Mouse (Mus musculus): ENCODE data around the gene Kcnab3.
"Not testable (repeated sequence)": the region's sequence is repeated elsewhere in the genome, so short reads cannot be mapped to it uniquely, and the experiment has no call there.

The Kcnab3 gene

DNA sequence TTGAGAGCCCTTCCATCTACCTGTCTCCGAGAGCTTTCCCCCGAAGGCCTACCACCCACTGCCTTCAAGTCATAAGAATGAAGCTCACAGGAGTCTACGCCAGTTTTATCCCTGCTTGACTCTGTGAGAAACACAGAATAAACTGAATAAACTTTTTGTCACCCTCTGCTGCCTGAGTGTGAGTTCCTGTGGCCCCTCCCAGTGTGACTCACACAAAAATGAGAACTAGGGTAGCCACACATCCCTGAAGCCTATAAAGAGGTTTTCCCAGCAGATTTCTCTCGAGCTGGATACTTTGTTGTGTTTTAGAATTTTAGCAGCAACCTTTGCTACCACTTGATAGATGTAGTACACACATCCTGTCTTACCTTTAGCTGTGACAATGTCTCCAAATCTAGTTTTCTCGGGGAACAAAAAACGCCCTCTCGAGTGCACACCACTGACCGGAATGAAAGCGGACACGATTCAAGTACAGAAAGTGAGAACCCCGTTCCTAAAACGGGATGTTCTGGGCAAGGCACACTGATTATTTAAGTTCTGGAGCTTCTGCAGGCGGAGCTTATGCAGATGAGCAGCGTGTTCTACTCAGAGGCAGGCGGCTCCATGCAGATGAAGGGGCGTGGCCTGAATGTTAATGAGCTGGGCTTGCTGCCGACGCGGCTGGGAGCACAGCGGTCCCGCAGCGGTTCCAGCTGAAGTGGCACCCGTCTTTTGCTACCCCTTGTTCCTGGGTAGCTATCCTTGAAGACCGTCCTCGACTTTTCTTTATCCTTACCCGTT lies at the start of gene Kcnab3:
TSS of gene Kcnab3 (plus strand) at position 631 of the 780 bp plus-strand sequence.
- peak; percentile 89 for DNase-seq

DNA sequence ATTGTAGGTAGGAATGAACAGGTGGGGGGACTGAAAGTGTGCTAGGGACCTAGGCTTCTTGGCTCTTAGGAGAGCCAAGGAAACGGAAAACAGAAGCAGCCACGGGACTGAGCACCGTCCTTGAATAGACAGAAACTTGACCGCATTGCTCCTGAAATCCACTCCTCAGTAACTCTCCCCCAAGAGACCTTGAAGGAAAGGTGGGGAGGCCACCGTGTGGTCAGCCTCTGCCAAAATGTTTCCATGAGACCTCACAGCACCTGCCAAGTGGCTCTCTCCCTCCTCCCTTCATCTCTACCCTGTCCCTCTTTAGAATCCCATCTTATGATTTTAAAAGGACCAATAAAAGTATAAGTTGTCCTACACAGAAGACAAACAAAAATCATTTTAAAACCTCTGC lies 48.8 kb upstream of the Kcnab3 start:
- no peak for DNase-seq

DNA sequence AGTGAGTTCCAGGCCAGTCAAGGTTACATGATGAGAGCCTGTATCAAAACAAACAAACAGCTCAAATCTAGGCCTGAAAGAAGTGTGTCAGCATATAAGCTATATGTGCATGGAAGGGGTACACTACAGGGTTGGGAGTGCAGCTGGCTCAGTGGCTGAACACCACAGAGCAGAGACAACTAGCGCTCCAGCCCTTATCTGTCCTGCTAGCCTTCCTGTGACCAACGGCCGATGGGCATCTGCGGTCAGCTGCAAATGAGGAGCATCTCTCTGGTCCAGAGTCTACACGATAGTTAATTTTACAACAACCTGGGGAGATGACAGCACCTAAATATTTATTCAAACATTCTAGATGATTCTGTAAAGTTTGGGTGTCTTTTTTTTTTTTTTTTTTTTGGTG lies 34.9 kb upstream of the Kcnab3 start:
- DNase-seq, result no peak

GRCm38 (mm10) chr11:69295286-69295685 lies 30.8 kb upstream of the Kcnab3 start:
- no peak for DNase-seq

DNA sequence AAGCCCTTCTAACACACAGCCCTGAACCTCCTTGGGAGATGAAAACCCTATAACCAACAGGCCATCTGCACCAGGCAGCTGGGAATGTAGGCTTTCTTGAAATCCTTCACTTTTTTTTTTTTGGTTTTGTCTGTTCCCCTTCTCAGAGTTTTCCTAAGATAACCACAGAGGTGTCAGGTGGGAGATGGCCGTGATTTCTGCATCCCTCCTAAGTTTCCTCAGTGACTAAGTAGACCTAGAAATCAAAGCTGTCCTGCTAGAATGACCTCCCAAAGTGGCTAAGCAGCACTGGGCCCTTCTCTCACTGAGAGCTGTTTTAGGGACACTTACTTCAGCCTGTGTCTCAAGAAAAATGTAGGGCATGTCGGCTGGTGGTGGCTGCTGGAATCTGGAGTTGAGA lies 28.3 kb upstream of the Kcnab3 start:
- no peak for DNase-seq

DNA sequence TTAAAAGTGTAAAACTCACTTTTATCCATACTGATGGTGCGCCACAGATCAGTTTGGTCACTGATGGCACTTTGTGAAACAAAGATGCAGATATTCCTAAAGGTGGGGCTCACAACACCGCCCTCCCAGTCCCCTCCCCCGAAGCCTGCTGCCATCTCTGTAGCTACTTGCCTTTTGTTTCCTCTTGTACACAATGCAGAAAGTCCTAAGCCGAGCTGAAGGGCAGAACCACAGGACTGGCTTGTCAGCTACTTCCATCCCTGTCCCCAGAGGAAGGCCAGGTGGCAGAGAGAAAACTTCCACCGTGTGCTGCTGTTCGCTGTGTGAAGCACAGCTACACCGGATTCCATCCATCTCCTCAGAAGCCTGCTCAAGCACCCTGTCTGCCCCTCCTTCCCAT lies 27.8 kb upstream of the Kcnab3 start:
- DNase-seq, result no peak

DNA sequence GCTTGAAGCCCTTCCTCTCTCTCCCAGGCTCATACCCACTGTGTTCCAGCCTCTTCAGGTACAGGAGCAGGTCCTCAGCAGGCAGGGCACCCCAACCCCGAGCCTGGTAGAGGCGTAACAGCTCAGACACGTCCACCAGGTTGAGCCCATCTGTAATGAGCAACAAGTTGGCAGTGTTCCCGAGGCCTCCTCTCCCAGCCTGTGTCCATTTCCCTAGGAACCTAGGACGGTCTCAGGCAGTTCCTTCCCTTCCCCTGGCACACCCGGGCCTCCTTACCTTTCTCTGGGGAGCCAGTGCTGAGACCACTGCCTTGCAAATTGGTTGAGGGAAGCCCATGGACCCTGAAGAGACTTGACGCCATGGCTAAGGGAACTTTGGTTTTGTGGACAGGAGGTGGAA lies 23.2 kb upstream of the Kcnab3 start:
- no peak for DNase-seq

DNA sequence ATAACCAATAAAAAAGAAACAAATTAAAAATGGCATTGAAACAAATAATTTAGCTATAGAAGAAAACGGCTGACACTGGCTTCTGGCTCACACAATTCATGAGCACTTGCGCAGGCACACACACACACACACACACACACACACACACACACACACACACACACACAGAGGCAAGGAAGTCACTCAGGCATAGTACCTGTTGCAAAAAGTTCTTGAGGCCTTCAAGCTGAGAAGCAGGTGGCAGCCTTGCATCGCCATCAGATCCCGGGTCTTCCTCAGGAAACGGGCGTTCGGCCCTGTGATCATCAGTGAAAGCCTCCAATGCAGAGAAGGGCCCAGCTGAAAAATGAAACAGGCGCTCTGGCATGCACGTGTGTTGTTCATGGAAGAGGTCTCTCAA lies 20.8 kb upstream of the Kcnab3 start:
- DNase-seq, result no peak

- DNase-seq, result no peak
Measured at GRCm38 (mm10) chr11:69306039-69306438, 20.0 kb upstream of the Kcnab3 start.

GRCm38 (mm10) chr11:69311266-69311665 lies 14.8 kb upstream of the Kcnab3 start:
- DNase-seq, result no peak

- no peak for DNase-seq
Measured at GRCm38 (mm10) chr11:69316361-69316760, 9.7 kb upstream of the Kcnab3 start.

- not testable (repeated sequence) for DNase-seq
Measured at GRCm38 (mm10) chr11:69318000-69318399, 8.1 kb upstream of the Kcnab3 start.

DNA sequence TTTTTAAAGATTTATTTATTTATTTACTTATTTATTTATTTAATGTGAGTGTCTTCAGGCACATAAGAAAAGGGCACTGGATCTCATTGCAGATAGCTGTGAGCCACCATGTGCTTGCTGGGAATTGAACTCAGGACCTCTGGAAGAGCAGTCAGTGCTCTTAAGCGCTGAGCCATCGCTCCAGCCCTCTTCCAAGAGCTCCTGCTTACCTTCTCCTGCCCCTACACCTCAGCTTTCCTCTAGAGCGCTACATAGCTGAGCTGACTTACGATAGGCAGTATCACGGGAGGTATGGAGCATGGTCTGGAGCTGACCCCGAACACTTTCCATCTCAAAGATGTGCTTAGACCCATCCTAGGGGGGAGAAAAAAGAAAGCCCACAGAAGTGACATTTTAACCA lies 4.5 kb upstream of the Kcnab3 start:
- no peak for DNase-seq

DNA sequence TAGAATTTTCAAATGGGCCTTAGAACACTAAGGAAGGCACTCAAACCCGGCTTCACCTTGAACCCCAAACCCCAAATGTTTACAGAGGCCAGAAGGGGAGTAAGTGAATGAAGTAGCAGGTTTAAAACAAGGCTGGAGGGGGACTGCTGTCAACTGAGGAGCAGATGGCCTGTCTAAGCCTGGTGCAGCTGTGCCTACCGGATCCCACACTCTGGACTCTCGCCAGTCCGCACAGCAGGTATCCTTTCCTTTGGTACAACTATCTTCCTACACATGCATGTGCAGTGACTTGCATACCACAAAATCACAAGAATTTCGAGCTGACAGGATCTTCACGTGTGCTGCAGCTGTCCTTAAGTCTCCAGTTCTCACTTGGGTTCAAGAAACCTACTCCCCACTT lies 4.0 kb upstream of the Kcnab3 start:
- no peak for DNase-seq

- peak; percentile 51 for DNase-seq
Measured at GRCm38 (mm10) chr11:69322693-69323471, 3.2 kb upstream of the Kcnab3 start.

DNA sequence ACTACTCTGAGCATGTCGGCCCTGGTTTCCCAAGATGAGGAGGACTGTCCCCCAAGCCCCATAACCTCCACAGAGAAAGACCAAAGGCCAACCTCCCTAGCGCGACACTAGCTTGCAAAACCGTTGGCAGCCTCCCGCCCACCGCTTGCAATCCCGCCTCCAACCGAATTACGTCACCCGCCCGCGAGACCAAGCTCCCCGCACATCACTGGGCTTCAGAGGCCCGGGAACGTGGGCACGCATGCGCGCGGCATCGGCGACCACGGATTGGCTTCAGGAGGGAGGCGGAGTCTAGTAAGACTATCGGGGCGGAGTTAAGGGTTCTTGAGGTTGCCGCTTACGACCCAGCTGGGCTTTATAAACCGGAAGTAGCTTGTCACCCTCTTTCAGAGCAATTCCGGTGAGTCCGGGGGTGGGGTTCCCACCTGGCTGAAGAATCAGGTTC lies 2.4 kb upstream of the Kcnab3 start, which contains the start of the genes Cntrob and Trappc1:
TSS of gene Cntrob (minus strand) at position 109 of the 445 bp plus-strand sequence.
TSS of gene Trappc1 (plus strand) at position 314 of the 445 bp plus-strand sequence.
- peak; percentile 99 for DNase-seq

DNA sequence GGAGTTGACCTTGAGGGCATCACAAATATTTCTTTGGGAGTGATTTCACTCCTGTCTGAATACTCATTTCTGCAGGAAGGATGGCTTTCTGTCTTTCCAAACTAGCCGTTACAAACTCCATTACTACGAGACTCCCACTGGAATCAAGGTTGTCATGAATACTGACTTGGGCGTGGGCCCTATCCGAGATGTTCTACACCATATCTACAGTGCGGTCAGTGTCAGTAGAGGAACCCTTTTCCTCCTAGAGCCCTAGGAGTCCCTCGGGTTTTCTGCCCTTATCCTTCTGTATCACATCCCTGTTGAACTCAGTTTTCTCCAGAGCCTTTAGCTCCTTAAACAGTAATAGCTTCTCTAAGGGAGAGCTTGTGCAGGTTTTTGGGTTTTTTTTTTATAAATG lies 1.3 kb upstream of the Kcnab3 start:
- no peak for DNase-seq

DNA sequence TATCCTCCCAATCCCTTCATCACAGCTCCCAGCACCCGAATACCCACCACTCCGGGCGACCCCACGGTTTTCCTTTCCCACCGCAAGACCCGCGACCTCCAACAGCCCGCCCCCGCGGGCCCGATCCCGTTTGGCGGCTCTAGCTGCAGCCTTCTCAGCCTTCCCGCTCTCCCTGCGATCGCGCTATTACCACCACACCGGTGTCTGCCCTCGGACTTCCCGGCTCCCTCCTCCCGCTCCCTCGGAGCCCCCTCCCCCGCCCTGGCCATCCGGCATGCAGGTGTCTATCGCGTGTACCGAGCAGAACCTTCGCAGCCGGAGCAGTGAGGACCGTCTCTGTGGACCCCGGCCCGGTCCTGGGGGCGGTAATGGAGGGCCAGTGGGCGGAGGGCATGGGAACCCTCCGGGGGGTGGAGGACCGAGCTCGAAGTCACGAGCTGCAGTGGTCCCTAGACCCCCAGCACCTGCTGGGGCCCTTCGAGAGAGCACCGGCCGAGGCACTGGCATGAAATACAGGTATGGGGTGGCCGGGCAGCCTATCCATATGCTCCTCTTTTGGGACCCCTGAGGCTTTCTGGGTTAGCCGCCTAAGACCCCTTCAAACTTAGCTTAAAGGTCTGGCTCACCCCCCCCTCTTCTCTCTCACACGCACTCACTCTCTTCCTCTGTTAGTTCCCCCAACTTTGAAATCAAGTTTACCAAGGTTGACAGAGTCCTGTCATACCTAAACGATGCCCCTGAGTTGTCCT lies 524 bp downstream of the Kcnab3 start:
- peak; percentile 67 for DNase-seq

DNA sequence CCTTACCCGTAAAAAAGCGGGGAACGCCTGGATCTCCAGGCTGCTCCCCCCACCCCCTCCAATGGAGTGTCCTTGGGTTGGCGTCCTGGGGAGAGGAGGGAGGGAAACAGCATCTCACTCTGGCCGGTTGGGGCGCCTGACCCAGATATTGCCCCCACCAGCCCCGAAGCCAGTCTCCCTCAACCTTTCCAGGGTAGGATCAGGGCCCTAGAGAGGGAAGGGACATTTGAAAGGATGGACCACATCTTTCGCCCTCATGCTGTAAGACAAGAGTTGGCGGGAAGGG lies 1.0 kb downstream of the Kcnab3 start:
- DNase-seq, result no peak

GRCm38 (mm10) chr11:69327648-69328047 lies 1.6 kb downstream of the Kcnab3 start:
- no peak for DNase-seq

- no peak for DNase-seq
Measured at GRCm38 (mm10) chr11:69328517-69328916, 2.5 kb downstream of the Kcnab3 start.

GRCm38 (mm10) chr11:69331152-69331551 lies 5.1 kb downstream of the Kcnab3 start:
- no peak for DNase-seq

- DNase-seq, result peak; percentile 84
Measured at GRCm38 (mm10) chr11:69331929-69332405, 5.9 kb downstream of the Kcnab3 start.
